Mouse (Mus musculus) kidney, postnatal 25 days (tissue): ENCODE measurements around the gene Tnks2.
"Not testable (repeated sequence)": the region's sequence is repeated elsewhere in the genome, so short reads cannot be mapped to it uniquely, and the experiment has no call there.

Experiments used
- DNase-seq, 2 experiments: peaks; one replicate each; pipeline ENCODE4 v3.0.0; 2021; ENCODE audit warnings: mixed read lengths in 2 of 2

The Tnks2 gene

GRCm38 (mm10) chr19:36827650-36828049, 6.4 kb upstream of the Tnks2 start:
- peak; percentile 26 to 54 for DNase-seq

- peak; percentile 44 to 80 for DNase-seq
Measured at GRCm38 (mm10) chr19:36828322-36828721, 5.7 kb upstream of the Tnks2 start.

GRCm38 (mm10) chr19:36832951-36833787, 863 bp upstream of the Tnks2 start:
- peak; percentile 78 to 80 for DNase-seq

- peak; percentile 53 to 75 for DNase-seq
Measured at GRCm38 (mm10) chr19:36834532-36835431, 750 bp downstream of the Tnks2 start.

DNA sequence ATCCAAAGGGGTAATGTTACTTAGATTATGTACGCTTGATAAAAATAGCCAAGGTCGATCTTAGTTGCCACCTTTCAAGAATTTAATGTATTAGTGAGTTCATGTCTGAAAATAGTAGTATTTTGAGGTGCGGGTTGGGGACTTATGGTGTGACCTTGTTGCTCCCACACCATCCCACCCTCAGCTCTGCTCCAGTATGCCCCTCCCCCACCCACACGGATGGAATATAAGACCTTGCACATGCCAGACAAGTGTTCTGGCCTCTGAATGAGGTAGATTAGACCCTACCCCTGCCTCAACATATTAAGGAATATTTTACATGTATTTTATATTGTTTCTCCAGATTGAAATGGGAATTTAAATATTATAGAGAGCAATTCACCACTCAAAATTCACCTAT, 2.0 kb downstream of the Tnks2 start:
- no peak for DNase-seq

DNA sequence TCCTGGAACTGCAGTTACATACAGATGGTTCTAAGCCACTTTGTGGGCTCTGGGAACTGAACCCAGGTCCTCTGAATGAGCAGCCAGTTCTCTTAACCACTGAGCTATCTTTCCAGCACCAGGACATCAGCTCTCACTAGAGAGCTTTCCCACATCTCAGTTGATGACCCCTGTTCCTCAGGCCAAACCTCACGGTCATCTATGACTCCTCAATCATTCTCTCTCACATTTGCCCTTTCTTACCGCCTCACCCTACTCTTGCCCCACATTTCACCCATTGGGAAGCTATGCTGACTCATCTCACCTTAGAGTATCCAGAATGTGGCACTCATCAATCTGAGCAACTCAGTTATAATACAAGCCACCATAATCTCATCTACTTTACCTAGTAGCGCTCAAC, 6.3 kb downstream of the Tnks2 start:
- DNase-seq = no peak

GRCm38 (mm10) chr19:36843866-36844265, 9.8 kb downstream of the Tnks2 start:
- no peak for DNase-seq

- no peak for DNase-seq
Measured at GRCm38 (mm10) chr19:36845924-36846323, 11.9 kb downstream of the Tnks2 start.

DNA sequence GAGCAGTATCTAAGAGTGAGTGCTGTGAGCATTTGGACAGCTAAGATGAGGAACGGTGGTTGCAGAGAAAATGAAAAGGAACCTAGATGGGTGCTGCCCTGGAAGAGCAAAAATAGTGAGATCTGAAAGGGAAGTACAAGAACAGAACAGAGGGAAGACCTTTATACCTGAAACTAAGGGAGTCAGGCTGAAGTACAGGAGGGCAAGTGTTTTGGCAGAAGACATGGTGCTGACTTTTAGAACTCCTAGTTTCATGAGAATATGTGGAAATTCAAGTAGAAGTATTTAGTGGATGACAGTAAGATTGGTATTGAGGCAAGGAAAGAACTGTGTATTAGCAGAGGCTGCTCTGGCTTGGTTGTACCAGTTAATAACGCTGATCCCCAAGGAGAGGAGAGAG, 19.8 kb downstream of the Tnks2 start:
- DNase-seq = no peak

DNA sequence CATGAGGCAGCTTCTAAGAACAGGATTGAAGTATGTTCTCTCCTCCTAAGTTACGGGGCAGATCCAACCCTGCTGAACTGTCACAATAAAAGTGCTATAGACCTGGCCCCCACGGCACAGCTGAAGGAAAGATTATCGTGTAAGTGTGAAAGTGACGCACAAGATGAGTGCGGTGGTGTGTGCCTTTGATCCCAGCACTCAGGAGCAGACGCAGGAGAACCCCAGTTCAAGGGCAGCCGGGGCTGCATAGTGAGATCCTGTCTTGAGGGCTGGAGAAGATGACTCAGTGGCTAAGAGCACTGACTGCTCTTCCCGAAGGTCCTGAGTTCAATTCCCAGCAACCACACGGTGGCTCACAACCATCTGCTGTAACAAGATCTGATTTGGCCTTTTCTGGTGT, 23.8 kb downstream of the Tnks2 start:
- no peak for DNase-seq

DNA sequence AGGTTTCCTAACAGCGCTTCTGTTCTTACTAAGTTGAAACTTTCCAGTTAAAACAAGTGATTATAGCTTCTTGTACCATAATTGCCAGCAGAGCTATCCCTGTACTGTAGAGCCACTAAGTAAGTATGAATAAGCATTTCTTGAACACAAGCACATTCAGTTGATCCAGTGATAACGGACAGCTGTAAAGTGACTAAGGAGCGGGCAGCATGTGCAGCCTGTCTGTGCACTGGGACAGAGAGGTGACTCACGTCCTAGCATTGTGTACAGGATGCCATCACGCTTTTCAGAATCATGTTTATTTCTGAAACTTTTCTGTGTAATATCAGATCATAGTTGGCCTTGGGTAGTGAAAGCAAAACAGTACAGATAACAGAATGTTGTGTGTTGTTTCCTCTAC, 26.4 kb downstream of the Tnks2 start:
- DNase-seq = no peak

DNA sequence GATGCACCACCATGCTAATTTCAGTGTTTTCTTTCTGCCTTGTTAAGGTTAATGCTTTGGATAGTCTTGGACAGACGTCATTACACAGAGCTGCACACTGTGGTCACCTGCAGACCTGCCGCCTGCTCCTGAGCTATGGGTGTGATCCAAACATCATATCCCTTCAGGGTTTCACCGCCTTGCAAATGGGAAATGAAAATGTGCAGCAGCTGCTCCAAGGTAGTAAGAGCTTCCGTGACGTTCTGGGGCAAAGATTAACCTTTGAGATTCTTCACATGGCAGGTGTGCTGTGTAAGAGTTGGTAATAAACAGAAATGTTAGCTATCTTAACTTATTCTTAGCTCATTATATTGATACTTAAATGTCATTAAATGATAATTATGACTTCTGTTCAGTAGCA, 31.9 kb downstream of the Tnks2 start:
- peak in 1 of 2 experiments; percentile 29 for DNase-seq

- peak; percentile 45 for DNase-seq
Measured at GRCm38 (mm10) chr19:36867416-36867815, 33.4 kb downstream of the Tnks2 start.

GRCm38 (mm10) chr19:36868675-36869074, 34.6 kb downstream of the Tnks2 start:
- not testable (repeated sequence) for DNase-seq

DNA sequence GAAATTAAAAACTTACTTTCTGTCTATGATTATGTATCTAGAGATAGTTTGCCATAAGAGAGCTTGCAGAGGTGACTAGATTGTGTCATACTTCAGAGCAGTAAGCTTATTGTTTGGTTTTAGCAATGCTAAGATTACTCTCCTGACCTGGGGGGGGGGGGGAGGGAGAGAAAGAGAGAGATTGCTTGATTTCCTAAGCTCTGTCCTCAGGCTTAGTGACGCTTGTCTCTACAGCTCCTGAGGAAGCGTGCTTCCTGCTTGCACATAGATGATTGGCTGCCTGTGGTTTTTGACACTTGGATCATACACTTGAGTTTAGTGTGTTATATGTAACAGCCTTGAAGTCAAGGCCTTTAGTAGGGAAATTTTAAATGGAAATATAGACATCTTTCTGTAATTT, 40.6 kb downstream of the Tnks2 start:
- no peak for DNase-seq

GRCm38 (mm10) chr19:36877329-36877728, 43.3 kb downstream of the Tnks2 start:
- DNase-seq = no peak

GRCm38 (mm10) chr19:36878743-36879495, 44.9 kb downstream of the Tnks2 start:
- no peak for DNase-seq

DNA sequence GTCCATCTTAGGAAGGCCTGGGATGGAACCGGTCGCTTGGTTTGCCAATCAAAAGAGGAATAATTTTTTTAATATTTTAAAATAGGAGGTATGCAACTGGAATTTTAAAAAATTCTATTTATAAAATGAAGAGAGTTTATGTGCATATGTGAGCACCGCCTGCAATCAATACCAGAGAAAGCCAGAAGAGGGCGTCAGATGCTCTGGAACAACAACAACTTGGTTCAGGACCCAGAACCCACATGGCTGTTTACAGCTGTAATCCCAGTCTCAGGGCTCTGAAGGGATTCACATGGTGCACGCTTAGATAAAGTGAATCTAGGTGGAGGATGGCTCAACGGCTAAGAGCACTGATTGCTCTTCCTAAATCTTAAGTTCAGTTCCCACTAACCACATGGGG, 49.1 kb downstream of the Tnks2 start:
- peak in 1 of 2 experiments; percentile 53 for DNase-seq

GRCm38 (mm10) chr19:36886316-36886715, 52.3 kb downstream of the Tnks2 start:
- no peak for DNase-seq

GRCm38 (mm10) chr19:36887706-36888105, 53.7 kb downstream of the Tnks2 start:
- DNase-seq = no peak

DNA sequence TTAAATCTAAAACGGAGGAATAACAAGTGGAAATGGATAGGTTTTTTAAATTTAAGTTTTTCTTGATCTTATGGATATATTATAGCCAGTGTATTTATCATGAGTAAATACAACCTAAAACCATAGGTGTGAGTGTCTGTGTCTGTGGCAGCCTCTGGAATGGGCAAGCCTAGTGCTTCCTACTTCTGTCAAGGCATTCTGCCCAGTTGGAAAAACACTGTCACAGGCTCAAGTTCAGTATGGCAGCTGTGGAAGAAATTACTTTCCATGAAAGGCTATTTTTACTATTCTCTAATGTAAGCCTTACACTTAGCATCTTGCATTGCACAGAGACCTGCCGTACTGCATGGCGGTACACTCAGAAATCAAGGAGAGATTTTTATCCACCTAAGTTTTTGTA, 57.7 kb downstream of the Tnks2 start:
- no peak for DNase-seq

DNA sequence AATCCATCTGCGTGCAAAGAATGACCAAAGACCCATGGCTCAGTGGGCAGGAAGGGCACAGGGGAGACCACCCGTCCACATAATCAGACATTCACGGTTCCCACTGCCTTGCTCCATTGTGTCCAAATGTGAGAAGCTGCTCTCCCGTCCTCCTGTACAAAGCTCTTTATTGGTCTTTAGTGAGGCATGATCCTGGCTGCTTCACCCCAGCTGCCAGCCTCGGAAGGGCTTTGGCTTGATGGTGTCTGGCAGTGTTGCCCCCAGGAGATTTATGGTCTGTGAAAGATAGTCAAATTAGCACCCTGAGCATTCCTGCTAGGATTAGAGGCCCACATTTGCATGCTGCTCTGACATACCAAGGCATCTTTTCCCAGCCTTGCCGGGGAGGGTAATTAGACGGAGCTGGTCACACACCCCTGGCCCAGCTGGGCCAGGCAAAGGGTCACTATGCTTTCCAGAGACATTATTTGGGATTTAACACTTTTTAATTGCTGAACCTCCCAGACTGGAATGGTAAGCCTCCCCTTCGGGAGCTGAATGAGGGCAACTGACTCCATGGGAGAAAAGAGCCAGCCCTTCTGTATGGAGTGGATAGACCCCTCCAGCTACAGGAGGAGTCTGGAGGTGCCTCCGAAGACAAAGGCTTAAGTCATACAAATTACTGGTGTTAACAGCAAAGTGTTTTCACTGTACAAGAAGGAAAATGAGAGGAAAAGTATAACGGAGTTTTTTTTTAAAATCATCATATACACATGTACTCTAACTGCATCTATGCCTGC, 62.9 kb downstream of the Tnks2 start:
- no peak for DNase-seq
